Mouse (Mus musculus): ENCODE data around the gene Faap24. TPM values are rescaled to one million over a fixed set of nuclear protein-coding genes. Genes with fewer than 3 reads are reported as not detected.

Gene Faap24
- total RNA-seq, 2 experiments from 2014 or later: 8.7 to 10.6 TPM

GRCm38 (mm10) chr7:35373146-35373989 is 23.3 kb downstream of the Faap24 start:
- DNase-seq (ENCODE audit: extremely low spot score in 1 of 2, low spot score in 2 of 2): no peak
- intact Hi-C loops (cut with DNase I): no loop called here

GRCm38 (mm10) chr7:35372483-35373017 is 24.1 kb downstream of the Faap24 start:
- no peak for DNase-seq (ENCODE audit: extremely low spot score in 1 of 2, low spot score in 2 of 2)
- intact Hi-C loops (cut with DNase I): no loop called here

- intact Hi-C loops (cut with DNase I): no loop called here
- DNase-seq (ENCODE audit: extremely low spot score in 1 of 2, low spot score in 2 of 2): no peak
These were observed 25.5 kb downstream of the Faap24 start for GRCm38 (mm10) chr7:35371096-35371495.

DNA sequence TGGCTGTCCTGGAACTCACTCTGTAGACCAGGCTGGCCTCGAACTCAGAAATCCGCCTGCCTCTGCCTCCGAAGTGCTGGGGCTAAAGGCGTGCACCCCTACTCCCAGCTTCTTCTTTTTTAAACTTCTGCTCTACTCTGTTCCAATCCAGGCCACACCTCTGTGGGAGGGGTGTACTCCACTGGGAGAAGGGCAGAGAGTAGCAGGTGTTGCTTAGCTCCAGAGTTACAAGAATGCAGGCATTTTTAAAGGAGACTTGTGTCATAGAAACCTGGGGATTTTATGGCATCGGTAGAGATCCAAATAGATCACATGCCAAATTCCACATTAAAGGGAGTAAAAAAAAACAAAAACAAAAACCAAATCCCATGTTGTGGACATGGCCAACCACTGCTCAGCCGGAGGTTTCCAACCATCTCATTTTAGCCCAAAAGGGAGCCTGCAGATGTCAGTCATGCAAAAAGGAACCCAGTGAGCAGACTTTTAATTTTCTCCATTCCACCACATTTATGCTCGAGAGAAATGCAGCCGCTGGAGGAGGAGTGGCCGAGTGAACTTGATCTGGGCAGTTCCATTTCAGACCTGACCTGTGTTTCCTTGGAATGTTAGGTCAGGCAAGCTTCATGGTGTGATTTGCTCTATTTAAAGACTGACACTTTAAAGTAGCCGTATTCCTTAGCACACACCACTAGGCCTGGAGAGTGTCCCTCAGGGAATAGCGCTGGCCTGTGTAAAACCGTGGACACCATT is 31.3 kb downstream of the Faap24 start:
- no peak for DNase-seq (ENCODE audit: extremely low spot score in 1 of 2, low spot score in 2 of 2)
- intact Hi-C loops (cut with DNase I): no loop called here

GRCm38 (mm10) chr7:35362868-35363267 is 33.8 kb downstream of the Faap24 start:
- DNase-seq (ENCODE audit: extremely low spot score in 1 of 2, low spot score in 2 of 2): no peak
- intact Hi-C loops (cut with DNase I): no loop called here

GRCm38 (mm10) chr7:35362253-35362652 is 34.4 kb downstream of the Faap24 start:
- no peak for DNase-seq (ENCODE audit: extremely low spot score in 1 of 2, low spot score in 2 of 2)
- intact Hi-C loops (cut with DNase I): no loop called here

GRCm38 (mm10) chr7:35357621-35358020 is 39.0 kb downstream of the Faap24 start:
- intact Hi-C loops (cut with DNase I): no loop called here

GRCm38 (mm10) chr7:35355303-35355872 is 41.2 kb downstream of the Faap24 start:
- DNase-seq (ENCODE audit: extremely low spot score in 1 of 2, low spot score in 2 of 2): no peak
- intact Hi-C loops (cut with DNase I): no loop called here

More at GRCm38 (mm10) chr7:35357621-35358020, 39.0 kb downstream of the Faap24 start:
- no peak for DNase-seq (ENCODE audit: extremely low spot score in 1 of 2, low spot score in 2 of 2)

GRCm38 (mm10) chr7:35353306-35353705 is 43.3 kb downstream of the Faap24 start:
- no peak for DNase-seq (ENCODE audit: extremely low spot score in 1 of 2, low spot score in 2 of 2)
- intact Hi-C loops (cut with DNase I): no loop called here

- intact Hi-C loops (cut with DNase I): no loop called here
- no peak for DNase-seq (ENCODE audit: extremely low spot score in 1 of 2, low spot score in 2 of 2)
These were observed 45.5 kb downstream of the Faap24 start for GRCm38 (mm10) chr7:35351155-35351554.

- no peak for DNase-seq (ENCODE audit: extremely low spot score in 1 of 2, low spot score in 2 of 2)
- intact Hi-C loops (cut with DNase I): no loop called here
These were observed 46.6 kb downstream of the Faap24 start for GRCm38 (mm10) chr7:35349886-35350684.

DNA sequence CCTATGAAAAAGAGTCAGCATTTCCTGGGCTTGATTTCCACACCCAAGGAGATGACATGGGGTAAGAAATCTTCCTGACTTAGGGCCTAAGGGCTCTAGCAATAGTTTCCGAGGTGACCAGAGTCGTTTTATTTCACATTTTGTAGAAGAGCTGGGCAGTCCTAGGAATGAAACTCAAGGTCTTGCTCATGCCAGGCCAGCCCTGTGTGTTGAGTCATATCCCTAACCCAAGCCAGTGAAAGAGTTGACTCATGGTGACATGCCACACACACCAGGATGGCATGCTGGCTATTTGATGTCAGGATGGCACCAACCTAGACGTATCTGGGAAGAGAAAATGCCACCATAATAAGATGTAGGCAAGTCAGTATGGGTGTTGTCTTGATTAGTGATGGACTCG is 47.6 kb downstream of the Faap24 start:
- intact Hi-C loops (cut with DNase I): no loop called here
- no peak for DNase-seq (ENCODE audit: extremely low spot score in 1 of 2, low spot score in 2 of 2)

DNA sequence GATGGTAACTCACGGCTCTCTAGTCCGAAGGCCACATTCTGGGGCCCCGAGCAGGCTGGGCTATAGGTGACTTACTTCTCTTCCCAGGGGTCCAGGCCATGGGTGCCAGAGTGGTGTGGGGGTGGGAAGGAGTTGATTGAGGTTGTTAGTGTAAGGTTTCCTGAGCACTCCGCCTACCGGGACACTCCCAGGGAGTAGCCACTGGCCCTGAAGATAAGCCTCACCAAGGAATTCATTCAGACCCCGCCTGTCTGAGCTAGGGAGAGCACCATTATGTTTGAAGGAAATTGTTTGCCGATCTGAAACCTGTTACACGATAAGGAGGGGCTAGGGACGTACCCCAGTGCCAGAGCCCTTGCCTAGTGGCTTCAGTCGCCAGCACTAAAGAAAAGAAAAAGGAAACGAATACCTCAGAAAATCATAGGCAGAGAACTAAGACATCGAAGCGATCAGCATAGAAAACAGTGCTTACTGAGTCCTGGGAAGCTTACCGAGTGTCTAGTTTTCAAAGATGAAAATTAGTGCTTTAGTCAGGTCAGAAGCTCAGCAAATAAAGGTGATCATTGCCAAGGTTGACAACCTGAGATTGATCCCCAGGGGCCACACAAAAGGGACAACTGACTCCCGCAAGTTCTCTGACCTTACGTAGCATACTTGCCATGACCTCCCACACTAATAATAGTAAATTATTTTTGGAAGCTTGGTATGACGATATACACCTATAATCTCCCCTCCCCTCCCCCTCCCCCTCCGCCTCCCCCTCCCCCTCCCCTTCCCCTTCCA is 48.5 kb downstream of the Faap24 start:
- intact Hi-C loops (cut with DNase I): no loop called here
- DNase-seq (ENCODE audit: extremely low spot score in 1 of 2, low spot score in 2 of 2): no peak

DNA sequence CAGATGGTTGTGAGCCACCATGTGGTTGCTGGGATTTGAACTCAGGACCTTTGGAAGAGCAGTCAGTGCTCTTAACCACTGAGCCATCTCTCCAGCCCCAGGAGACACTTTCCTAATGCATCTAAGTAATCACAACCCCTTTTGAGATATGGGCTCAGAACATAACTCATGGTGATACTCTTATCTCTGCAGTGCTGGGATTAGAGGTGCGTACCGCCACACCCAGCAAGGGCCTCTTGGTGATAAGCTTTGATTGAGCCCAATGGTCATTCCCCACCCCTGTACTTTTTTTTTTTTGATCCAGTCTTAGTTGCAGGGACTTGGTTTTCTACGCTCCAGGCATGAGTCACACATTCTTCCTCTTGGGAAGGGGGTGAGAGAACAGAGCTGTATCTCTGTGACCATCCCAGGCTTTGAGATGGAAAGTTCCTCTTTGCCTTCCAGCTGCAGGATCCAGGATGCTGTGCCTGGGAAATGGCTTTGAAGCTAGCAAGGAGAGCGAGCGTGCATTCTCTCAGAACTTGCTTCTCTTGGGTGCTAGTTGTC is 51.8 kb downstream of the Faap24 start:
- no peak for DNase-seq (ENCODE audit: extremely low spot score in 1 of 2, low spot score in 2 of 2)
- intact Hi-C loops (cut with DNase I): no loop called here

DNA sequence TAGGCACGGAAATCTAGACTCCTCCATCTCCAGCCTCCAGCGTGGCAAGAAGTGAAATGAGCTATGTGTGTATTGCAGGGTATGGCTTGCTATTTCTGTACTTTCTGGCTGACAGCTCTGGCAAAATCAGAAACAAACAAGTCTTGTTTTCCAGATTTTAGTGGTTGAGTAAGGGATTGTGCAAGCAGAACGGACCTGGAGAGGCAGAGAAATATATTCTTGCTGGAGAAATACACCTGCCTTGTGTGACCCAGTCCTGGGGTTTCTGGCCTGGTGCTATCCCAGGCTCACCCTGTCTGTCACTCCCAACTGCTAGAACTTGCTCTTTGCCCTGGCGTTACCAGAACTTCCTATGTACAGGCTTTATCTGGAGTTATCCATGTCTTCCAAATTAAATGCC is 54.1 kb downstream of the Faap24 start:
- DNase-seq (ENCODE audit: extremely low spot score in 1 of 2, low spot score in 2 of 2): no peak
- intact Hi-C loops (cut with DNase I): no loop called here
